Mouse (Mus musculus) cerebral cortex, adult 2 months (tissue): Measurements from ENCODE around the gene Nadk2.

Experiments
- WGBS: fragments of 180-500 bp; shearing (Covaris S2); methylation state at CpG from one replicate; pipeline ENCODE4 v1.1.7; 2018; 5-methylcytosine and 5-hydroxymethylcytosine counted together

The Nadk2 gene

GRCm38 (mm10) chr15:9088683-9089072, 17.6 kb downstream of the Nadk2 start:
- 78% methylated on average over 8 of the region's 8 CpGs for WGBS

- 32% methylated on average over 2 of the region's 2 CpGs for WGBS
Measured at GRCm38 (mm10) chr15:9089136-9089720, 18.2 kb downstream of the Nadk2 start.

DNA sequence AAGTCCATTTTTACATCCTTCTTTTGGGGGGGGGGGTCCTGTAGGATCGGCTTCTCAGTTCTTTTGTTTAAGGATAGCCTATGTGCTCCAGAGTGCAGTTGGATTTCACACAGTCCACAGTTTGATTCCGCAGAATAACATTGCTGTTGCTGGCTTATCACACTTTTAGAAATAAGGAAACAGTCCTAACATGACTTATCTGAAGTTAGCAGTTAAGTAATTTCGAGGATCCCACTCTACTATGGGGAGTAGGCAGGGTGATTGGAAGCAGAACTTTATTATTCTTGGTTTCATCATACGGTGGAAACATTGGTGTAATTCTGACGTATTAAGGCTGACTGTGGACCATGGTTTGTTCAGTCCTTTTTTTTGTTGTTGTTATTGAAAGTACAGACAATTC, 19.6 kb downstream of the Nadk2 start:
- WGBS, result 91% methylated on average over 5 of the region's 5 CpGs

DNA sequence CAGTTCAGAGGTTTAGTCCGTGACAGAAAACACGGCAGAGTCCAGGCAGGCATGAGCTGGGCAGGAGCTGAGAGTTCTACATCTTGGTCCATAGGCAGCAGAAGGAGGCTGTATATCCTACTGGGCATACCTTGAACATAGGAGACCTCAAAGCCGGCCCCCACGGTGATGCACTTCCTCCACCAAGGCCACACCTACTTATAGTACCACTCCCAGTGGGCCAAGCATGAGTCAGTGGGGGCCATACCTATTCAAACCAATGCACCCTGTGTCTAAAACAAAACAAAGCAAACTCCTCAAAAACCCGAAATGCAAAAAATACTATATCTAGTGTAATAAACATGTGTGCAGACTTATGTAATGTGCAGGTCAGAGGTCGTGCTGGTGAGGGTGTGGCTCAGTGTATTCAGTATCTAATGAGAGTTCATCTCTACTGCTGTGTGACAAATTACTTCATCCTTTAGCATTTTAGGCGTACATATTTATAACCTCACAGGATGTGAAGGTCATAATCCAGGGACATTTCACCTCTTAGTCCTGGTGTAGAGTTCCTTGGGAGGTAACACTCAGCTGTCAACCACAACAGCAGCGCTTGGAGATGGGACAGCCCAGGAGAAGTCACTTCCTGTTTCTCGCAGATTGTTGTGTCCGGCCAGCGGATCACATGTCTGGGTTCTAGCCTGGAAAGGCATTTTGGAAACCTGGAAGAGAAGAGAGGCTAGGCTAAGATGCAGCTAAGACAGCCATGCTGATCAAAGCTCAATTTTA, 22.7 kb downstream of the Nadk2 start:
- WGBS, result 74% methylated on average over 11 of the region's 11 CpGs

GRCm38 (mm10) chr15:9094366-9094750, 23.3 kb downstream of the Nadk2 start:
- 20% methylated on average over 13 of the region's 13 CpGs for WGBS

DNA sequence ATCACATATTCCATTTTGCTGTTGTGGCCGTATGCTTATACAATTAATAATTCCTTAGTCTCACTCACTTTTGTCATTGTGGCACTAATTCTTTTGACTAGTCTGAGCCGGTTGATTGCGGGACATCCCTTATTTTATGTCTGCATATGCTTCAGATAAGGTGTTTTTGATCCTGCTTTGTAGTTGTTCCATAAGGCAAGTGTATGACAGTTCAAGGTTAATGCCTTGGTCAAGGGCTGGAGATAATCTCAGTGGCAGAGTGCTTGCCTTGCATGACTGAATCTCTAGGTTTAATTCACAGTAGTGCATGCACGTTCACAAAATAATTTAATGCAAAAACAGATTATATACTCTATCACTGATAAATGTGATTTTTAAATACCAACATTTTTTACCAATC, 25.8 kb downstream of the Nadk2 start:
- WGBS, result 97% methylated on average over 4 of the region's 4 CpGs

DNA sequence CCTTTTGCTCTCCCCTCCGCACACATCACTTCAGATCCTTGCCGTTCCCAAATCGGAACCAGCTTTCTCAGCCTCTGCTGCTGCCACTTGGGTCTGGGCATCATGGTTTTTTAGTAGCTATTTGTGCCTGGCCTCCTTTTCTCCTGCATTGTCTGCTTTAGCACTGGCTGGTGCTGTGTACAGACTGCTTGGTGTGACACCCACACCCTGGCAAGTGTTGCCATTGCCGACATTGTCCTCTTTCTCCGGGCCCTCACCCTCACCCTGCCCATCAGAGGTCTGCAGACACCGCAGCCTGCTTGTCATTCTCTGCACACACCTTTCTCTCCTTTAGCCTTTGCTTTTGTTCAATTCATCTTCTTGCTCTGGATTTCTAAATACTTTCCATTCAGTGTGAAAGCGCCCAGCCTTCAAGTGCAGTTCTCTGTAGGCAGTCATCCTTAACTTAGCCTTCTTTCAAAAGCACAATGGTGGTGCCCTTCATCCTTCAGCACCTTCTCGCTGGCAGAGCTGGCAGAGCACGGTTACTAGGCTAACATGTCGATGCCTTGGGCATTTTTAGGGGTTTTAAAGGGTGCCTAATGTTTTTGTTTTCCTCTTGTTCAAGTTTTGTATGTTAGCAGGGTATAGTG, 29.5 kb downstream of the Nadk2 start:
- WGBS, result 61% methylated on average over 10 of the region's 10 CpGs

DNA sequence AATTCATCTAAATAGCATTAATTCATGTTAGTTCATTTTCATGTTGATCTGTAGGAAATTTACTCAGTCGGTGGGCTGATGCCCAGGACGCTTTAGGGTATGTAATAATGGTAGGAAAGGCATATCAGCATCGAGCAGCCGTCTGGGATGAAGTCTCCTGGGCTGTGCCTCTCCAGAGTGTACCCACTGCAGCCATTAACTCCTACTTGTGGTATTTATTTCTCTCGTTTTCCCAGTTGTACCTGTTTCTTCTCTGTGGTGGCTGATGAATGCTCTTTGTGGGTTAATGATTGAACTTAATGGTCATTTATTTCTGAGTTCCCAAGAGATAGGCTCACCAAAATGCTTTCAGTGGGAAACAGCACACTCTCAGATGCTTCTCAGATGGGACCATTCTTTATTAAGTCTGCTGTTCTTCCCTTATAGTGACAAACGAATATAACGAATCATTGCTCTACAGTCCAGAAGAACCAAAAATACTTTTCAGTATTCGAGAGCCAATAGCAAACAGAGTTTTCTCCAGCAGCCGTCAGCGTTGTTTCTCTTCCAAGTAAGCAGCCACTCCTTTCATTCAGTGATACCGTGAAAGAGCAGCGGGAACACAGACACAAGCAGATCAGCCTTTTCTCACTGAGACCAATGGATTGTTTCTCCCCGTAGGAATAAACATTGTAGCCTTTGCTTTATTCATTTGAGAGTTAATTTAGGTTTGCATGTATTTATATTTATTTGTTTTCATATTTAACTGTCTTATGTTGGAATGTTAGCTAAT, 35.4 kb downstream of the Nadk2 start:
- 71% methylated on average over 13 of the region's 13 CpGs for WGBS

DNA sequence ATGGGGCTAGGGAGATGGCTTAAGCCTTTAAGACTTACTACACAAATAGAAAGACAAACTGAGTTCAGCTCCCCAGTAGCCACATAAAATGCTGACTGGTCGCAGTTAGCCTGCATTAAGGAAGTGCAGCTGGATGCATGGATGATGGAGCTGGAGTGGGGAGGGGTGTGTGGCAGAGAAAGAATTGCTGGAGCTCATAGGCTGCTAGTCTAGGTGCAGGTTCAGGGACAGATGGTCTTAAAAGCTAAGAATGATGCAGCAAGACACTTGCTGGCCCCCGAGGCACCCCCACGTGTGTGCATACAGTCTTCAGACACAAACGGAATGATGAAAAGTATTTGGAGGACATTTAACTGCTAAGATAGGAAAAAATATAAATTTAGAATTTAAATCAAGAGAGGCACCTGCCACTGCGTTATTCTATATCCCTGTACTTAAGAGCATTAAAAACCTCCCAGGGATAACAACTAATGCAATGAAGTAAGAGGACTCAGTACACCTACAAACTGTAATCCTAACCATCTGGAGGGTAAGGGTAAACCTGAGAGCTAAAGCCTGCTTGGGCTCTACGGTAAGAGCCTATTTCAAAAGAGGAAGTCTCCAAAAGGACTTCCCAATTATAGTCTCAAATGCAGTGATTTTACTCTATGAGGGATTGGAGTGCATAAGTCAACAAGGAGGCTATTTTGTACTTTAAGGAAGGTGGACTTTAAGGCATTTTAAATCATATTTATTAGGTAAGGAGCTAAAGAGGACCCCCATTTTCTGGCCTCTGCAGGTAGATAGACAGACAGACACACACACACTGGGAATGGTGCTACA, 39.7 kb downstream of the Nadk2 start:
- WGBS, result 59% methylated on average over 6 of the region's 6 CpGs

DNA sequence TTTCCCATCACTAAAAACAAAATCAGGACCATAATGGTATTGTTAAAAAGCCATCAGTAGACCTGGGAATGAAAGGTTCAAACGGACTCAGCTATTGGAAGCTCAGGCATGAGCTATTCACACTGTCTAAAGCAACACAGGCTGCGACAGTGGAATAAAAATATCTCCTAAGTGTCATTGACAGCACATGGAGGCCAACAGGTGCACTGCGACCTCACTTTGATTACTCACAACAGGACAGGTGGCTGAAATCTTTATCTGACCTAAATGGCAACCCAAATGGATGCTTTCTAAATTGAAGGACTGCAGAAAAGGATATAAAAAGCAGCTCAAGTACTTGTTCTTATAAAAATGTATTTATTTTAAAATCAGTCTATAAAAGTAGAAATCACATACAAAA, 40.6 kb downstream of the Nadk2 start:
- 81% methylated on average over 3 of the region's 3 CpGs for WGBS

DNA sequence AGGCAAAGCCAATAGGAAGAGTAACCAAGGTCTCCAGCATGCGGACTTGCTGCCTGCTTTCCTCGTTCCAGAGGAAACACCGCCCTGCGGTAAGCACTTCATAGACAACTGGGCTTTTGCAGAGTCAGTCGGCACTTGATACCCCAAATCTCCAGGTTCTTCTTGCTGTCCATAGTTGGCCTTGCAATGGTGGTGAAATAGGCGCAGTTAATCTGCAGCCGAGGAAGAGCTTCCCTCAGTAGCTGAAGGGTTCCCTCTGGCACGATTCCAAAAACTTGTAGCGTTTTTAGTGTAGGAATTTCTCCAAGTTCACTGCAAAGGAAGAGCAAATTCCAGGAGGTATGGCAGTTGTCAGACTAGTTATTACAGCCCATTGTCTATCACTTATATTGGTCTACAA, 42.5 kb downstream of the Nadk2 start:
- WGBS, result 68% methylated on average over 9 of the region's 9 CpGs

DNA sequence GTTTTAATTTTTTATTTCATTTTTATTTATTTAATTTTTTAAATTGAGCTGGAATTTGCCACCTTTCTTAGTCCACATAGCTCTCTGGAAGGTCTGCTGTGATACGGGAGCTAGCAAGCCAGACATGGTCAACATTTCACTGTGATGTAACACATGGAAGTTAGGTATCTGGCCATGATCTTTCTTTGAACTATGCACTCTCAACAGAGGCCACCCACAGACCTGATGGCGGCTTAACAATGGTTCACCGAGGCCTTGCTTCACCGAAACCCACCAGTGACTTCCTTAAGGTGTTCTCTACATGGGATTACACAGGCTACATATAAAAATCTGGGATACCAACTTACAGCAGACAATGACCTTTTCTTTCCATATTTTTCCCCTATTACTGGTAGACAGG, 43.1 kb downstream of the Nadk2 start:
- 86% methylated on average over 4 of the region's 4 CpGs for WGBS

DNA sequence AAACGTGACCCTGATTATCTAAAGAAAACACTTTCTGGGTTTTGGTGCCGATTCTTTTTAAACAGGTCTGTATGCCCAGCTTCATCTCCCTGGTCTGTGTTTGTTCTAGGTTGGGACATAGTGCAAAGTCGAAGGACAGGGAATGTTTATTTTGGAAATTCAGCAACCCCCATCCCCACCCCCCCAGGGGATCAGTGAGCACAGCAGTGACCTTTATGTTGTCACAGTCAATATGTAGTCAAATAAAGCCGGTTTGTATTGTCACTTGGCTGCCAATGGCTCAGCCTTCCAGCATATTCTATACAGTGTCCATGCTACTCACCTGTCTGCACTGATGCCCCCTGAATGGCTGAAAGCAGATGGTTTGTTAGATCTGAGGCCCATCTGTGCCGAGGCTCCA, 43.5 kb downstream of the Nadk2 start:
- 78% methylated on average over 5 of the region's 5 CpGs for WGBS

GRCm38 (mm10) chr15:9118852-9119251, 47.8 kb downstream of the Nadk2 start:
- WGBS, result 95% methylated on average over 4 of the region's 4 CpGs

GRCm38 (mm10) chr15:9120081-9120480, 49.0 kb downstream of the Nadk2 start:
- 93% methylated on average over 2 of the region's 2 CpGs for WGBS

GRCm38 (mm10) chr15:9122989-9123388, 51.9 kb downstream of the Nadk2 start:
- 85% methylated on average over 4 of the region's 4 CpGs for WGBS

GRCm38 (mm10) chr15:9124856-9125255, 53.8 kb downstream of the Nadk2 start:
- WGBS, result 95% methylated on average over 21 of the region's 21 CpGs

DNA sequence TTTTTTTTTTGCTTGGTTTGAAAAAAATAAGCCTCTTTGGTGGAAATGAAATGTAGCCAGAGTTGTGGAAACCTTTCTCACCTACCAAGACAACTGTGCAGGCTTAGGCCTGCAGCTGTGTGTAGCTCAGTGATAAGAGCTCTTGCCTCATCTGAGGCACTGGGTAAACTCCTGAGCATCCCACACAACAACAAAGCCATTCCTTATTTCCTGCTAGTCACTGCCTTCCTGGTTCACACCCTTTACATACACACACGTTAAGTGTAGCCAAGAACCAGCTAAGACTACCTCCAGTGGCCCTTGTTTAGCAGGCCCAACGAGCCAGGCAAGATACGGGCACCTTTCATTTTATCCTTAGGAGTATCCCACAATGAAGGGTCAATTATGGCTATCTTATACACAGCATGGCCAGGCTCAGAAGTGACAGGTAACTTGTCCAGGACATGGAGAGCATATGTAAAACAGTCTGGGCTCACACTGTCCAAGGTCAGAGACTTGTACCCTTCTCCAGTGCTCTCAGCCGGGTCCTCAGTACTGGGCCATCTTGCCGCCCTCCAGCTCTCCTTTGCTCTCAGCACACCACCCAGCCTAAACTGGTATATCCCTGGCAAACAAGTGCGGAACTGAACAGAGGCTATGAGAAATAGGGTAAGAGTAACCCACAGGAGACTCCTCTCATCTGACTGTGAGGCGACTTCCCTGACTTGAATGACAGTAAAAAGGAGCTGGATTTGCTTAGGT, 56.2 kb downstream of the Nadk2 start:
- WGBS, result 93% methylated on average over 7 of the region's 7 CpGs

DNA sequence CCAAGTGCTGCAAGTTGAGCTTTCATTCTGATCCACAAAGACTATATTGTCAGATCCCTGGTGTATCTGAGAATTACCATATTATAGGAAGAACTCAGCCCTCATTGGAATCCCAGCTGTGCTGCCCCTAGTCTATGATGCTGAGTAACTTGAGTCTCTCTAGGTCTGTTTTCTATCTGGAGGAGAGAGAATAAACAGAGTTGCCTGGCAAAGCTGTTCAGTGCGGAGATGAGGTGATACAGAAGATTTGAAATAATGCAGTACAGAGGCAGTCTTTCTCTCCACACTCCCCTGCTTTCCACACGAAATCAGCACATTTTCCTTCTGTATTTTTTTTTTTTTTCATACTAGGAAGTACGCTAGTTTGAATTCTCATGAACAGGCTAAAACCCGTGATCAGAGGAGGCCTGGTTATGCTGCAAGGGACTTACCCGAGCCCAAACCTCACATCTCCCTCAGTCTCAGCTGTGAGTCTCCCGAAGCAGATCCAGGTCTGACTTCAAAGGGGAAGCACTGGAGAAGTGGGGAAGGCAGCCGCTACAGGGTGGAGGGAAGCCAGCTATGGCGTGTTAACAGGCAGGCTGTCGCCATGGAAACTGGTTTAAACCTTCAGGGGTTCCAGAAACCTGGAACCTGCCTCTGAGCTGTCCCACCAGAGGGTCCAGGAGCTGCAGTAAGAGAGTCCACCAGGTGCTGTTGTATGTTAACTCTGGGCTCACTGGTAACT, 59.9 kb downstream of the Nadk2 start:
- WGBS, result 51% methylated on average over 9 of the region's 9 CpGs

GRCm38 (mm10) chr15:9131499-9131888, 60.4 kb downstream of the Nadk2 start:
- 74% methylated on average over 4 of the region's 4 CpGs for WGBS
